Mouse (Mus musculus) layer of hippocampus, postnatal 25 days (tissue): ENCODE results near the gene Mapk1. TPM values are rescaled to one million over a fixed set of nuclear protein-coding genes. Genes with fewer than 3 reads are reported as not detected.
A peak's percentile ranks its signal among the peaks of the same experiment; 100 is the strongest.

Source experiments
- DNase-seq, 2 experiments: peaks; one replicate each; pipeline ENCODE4 v3.0.0; 2022; ENCODE audit warnings: mixed read lengths in 2 of 2, low spot score in 1 of 2; ENCODE audit errors: extremely low spot score in 1 of 2
- total RNA-seq, 2 experiments: library from RNA; stranded (reverse); gene quantifications; 2 replicates each; pipeline ENCODE4 v1.2.3; 2021

Mapk1 gene
- total RNA-seq, 2 experiments from 2014 or later: 519 to 524 TPM

DNA sequence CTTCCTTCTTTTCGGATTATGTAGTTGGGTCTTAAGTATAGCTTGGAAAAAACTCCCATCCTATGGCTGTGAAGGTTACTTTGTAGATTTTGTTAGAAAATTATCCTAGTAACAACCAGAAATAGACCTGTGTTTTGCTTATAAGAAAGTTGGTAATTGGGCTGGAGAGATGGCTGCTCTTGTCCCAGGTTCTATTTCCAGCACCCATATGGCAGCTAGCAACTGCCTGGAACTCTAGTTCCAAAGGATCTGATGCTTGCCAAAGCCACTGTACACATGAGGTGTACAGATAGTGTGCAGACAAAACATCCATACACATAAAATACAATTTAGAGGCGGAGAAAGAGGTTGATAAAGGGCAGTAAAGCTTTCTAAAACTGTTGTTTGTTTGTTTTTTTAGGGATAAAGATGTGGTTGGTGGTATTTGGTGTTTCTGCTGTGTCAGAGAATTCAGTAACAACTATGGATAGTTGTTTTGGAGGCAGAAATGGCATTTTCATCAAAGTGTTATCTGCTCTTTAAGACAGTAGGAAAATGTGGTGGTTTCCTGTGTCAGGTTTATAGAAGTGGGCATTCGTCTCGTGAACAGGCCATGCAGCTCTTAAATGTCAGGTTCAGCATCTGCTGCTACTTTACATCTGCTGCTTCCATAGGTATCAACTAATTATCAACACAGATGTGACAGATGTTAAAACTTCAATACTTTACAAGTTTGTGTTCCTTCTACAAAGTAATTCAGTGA lies 32.1 kb downstream of the Mapk1 start:
- DNase-seq: no peak

DNA sequence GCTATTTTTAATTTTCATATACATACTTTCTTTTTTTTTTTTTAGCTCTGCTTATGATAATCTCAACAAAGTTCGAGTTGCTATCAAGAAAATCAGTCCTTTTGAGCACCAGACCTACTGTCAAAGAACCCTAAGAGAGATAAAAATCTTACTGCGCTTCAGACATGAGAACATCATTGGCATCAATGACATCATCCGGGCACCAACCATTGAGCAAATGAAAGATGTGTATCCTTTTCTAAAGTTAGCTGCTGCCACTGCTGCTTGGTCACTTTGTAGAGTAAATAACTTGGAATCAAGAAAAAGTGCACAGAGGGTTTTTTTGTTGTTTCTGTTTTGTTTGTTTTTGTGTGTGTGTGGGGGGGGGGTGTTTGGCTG lies 32.7 kb downstream of the Mapk1 start:
- no peak for DNase-seq

DNA sequence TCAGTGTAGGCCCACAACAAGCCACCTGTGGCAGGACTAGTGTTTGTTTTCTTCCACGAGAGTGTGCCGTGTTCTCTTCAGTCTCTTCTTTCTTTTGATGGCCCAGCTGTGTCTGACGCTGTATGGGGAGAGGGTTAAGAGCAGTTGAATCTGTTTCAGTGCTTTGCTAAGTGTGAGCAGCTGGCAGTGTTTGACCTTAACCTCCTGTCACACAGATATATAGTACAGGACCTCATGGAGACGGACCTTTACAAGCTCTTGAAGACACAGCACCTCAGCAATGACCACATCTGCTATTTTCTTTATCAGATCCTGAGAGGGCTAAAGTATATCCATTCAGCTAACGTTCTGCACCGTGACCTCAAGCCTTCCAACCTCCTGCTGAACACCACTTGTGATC lies 34.9 kb downstream of the Mapk1 start:
- no peak for DNase-seq

DNA sequence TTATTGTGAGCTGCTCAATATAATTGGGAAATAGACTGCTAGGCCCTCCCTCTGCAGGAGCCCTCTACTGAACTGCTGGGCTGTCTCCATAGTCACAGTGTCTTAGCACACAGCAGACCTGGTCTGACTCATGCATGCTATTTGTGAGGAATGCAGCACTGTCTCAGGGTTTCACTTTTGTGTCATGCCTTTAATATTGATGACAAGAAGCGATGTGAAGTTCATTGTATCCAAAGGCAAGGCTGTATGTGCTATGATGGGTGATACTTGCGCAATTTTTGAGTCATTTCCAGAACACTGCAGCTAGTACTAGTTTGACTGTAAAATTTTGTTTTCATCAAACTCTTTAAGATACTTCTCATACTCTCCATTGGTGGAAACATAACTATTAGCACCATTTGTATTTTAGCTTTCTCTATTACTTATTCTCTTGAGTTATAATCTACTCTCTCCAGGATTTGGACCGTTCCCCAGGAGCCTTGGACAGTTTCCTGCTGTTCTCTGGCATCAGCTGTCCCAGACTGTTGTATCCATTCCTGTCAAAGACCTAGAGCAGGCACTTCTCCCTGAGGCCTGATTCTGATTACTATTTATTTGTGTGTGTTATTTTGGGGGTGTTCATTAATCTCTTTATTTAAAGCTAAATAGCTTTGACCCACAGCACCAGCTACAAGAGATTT lies 41.4 kb downstream of the Mapk1 start:
- DNase-seq: no peak

DNA sequence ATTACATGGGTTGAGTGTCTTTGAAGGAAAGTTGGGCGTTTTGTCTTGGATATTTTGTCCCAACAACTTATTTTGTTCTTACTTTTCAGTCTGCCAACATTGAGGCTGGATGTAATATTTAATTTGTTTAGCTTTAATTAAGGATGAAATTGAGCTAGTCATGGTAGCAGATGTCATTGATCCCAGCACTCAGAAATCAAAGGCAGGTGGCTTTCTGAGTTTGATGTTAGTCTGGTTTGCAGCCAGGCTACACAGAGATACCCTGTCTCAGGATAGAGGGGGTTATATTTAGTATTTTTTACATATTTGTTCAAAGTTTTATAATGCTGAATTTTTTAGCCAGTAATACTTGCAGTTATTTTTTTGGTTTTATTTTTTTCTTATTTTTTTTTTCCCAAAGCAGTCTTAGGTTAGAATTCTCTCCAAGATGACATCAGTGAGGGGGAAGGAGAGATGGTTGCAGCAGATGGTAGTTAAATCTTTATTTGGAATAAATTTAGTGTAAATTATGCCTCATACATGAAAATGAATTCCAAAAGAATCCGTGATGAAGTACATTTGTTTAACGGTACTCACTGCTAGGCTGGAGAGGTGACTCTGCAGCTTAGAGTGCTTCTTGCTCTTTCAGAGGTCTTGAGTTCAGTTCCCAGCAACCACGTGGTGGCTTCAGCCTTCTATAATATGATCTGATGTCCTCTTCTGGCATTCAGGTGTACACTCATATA lies 47.0 kb downstream of the Mapk1 start:
- no peak for DNase-seq

DNA sequence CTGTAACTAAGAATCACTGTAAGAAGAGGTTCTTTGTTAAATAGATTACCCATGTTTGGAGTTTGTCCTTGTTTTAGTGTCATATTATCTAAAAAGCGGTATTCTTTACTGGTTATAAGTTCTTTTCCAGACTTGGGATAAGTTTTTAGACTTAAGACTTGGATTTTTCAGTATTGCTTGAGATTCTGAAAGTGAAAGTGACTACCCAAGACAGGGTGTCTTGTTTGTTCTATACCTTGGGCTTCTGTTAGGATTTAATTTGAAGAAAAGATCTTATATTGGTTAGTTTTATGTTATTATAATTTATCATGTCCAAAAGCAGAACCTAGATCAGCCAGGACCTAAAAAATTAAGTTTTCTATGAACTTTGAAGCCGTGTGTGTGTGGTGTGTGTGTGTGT lies 50.6 kb downstream of the Mapk1 start:
- no peak for DNase-seq

DNA sequence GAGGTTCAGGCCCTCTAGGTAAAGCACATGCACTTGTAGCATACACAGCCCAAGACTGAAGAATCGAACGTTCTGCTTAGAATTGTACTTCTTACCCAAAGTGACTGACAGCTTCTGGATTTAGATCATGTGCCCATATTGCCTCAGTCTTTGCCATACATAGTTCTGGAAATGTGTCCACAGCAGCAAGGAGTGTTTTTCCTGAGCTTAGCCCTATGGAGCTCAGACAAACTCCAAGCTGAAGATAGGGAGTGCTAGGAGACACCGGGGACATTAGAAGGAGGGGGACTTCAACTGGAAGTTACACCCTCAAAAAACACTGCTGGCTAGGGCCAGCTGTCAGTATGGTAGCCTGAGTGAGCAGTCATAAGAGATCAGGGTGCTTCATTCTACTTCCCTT lies 57.5 kb downstream of the Mapk1 start:
- DNase-seq: no peak

DNA sequence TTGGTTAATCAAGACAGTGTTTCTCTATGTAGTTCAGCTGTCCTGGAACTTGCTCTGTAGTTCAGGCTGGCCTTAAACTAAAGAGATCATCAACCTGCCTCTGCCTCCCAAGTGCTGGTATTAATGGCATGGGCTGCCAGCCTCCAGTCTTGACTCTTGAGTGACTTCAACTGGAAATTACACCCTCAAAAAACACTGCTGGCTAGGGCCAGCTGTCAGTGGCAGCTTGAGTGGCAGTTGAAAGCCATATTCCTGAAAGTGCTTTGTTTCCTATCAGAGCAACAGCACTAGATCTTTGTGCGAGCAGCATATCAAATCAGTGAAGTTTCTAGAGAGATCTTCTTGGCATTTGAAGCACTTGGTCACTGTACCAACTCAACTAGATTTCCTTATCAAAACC lies 58.2 kb downstream of the Mapk1 start:
- no peak for DNase-seq

DNA sequence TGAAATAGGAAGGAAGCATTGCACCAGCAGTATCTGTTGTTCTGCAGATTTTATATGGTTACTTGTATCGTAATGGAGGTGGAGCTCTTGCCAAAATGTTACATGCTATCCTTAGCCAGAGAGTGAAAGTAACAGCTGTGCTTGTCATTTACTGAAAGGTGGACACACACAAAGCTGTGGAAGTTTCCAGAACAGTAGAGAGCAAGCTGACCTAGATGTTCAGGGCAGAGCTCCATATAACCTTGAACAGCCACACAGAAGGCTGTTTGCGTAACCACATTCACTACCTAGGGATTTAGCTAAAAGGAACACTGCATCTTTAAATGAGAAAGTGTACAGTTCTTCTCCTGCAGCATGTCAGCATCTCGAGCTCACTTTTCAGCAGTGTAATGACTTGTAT lies 61.1 kb downstream of the Mapk1 start:
- DNase-seq: no peak

DNA sequence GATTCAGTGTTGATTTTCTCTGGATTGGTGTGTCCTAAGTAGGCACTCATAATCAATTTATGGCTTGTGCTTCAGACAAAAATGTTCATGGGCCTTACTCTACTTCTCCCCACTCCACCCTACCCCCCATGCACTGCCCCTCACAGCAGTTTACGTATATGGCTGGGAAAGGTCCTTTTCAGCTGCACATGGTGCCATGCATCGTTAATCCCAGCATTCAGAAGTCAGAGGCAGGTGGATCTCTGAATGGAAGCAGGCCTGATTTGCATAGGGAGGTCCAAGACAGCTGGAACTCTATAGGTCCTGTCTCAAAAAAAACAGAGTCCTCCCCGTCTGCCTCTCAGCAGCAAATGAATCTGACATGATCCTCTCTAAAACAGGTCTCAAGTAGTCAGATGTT lies 62.1 kb downstream of the Mapk1 start:
- DNase-seq: no peak

DNA sequence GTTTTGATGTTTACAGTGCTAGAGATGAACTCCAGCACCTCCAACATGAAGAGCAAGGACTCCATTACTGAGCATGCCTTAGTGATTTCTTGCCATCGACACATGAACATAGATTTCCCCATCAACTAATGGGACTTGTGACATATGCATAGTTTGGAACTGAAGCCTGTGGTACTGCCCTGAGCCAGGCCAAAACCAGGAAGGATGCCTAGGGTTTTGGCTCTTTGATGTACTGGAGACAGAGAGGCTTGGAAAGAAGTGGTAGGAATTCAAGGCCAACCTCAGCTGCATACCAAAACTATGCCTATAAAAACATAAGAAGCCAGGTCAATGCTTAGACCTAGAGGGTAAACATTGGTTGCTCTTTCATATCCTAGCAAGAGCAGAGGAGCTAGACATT lies 66.7 kb downstream of the Mapk1 start:
- DNase-seq: no peak

DNA sequence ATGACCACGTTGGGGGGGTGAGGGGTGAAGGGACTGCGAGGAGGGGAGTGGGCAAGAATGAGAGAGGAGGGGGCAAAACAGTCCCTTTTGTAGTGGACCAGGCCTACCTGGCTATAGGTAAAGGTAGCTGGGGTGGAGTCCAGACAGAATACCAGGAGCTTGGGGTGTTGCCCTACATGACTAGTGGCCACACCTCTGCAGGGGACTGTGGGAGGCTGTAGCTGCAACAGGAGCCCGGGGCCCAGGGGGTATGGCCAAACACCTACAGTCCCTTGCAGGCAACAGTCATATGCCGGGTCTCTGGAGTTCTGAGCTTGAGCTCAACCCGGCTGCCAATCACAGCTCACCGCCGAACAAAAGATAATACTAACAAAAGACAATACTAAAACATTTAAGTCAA lies 68.9 kb downstream of the Mapk1 start:
- DNase-seq: no peak

DNA sequence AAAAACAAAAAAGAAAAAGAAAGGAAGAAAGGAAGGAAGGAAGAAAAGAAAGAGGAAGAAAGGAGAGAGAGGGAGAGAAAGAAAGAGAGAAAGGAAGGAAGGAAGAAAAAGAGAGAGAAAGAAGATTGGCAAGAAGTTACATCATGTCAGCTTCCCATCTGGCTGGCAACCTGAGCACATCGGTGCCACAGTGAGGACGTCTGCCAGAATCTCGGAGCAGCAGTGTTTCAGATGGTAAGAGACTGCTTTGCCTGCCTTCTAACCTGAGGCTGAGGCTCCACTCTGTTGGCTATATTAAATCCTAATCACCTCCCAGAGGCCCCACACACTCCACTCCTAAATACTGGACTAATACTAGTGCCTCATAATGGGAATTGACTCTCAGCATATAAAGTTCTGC lies 70.7 kb downstream of the Mapk1 start:
- no peak for DNase-seq

DNA sequence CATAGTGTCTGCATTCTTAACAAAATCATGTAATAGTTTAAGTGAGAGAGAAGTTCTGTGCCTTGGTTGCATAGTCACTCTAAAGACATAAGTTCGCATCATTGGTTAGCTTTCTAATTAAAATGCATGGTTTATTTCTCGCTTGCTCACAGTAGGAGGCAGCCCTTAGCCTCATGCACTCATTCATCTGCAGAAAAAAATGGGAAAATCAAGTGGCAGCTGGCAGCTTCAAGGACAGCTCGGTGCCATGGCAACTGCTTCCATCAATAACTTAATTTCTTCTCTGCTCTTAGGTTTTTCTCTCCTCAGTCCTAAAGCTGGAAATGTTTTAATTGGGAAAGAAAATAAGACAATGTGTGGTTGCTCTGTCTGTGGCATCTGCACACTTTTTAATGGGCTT lies 72.4 kb downstream of the Mapk1 start:
- DNase-seq: no peak

DNA sequence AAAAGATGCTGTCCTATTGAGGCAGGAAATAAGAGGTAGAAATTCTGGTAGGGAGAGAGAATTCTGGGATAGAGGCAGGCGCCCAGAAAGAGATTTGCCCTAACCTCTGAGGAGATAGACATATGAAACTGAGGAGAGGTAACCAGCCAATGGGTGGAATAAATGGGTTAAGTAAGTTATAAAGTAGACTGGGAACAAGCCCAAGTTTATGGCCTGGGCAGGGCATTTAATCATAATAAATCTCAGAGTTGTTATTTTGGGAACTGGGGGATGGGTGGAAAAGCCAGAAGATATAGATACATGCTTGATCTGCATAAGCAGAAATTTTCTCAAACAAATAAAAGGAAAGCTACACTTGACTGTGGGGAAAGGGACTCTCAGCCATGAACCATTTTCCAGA lies 79.2 kb downstream of the Mapk1 start:
- no peak for DNase-seq

DNA sequence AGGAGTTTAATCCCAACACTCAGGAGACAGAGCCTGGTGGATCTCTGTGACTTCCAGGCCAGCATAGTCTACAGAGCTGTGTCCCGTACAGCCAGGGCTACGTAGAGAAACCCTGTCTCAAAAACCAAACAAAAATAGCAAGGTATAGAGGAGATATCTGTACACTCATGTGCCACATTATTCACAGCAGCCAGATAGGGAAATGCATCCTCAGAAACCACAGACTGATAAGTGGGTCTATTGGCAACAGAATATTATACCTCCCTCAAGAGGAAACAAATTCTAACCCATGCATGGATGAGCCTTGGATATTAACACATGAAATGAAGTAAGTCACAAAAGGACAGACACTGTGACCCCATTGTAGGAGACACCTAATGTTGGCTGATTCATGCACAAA lies 84.4 kb downstream of the Mapk1 start:
- DNase-seq: no peak

DNA sequence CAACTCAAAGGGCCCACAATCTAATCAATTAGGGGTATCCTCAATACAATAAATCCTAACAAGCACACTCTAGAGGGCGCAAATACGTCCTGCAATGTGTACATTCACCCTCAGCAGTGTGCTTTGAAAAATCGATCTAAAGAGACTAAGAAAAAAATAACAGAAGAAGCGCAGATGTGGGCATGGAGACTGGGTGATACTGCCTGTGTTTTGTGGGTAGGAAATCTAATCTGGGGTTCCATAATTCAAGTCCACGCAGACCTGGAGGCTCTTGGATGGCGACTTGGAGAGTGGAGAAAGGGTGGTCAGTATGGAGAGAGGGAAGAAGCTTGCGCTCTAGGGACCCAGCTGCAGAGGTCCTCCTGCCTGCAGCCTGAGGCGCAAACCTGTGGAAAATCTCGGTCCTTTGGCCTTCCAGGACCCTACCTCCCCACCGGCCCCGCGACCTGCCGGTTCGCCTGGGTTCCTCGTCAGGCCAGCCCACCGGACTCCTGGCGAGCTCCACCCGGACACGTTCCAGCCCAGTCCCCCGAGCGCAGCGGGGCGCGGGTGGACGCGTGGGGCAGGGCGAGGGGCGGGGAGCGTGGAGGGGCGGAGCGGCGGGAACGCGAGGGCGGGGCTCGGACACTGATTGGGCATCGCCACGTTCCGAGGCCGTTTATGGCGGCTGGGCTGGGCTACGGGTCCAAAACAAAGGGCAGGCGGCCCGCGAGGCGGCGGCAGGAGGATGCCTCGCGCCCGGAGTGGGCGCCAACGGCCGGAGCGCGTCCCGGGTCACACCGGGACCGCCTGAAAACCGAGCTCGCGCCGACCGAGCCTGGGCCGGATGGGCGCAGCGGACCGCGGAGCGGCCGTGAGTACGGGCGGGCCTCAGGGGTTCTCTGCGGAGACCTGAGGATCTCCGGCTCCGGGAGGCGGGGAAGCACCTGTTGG lies 86.6 kb downstream of the Mapk1 start, which contains the start of gene Ypel1:
Gene Ypel1, plus strand, starts transcription at position 186 of the 933 bp plus-strand sequence.
- DNase-seq: peak; percentile 76 to 81

DNA sequence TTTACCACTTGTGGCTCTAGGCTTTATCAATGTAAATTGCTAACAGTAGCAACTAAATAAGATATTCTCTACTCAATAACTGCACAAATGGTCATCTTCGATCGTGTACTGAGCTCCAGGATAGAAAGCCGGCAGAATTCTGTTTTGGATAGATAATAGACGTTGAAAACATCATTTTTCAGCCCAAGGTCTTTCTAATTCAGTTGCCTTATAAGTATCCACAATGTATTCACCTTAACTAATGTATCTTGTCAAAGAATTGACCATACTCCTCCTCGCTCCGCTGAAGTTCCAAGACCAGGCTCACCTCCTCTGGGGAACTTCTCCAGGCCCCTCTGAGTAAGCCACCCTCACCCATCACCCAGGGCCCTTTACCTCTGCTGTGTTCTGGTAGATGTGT lies 87.5 kb downstream of the Mapk1 start:
- no peak for DNase-seq

DNA sequence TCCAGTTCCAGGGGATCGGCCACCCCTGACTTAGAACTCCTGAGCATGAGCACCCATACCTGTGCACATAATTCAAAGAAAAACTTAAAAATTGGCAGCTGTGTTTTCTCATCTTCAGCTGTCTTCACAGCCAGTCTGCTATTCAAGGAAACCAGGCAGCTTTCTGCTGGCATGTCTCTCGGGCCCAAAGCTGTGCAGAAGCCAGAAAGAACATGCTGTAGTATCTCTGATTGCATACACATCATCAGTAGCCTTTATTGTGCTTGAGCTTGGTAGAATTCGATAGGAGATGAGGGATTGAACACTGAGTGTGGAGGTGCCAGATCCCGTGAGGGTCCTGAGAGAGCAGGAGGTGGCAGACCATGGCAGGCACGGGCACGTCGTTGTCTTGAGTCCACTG lies 89.8 kb downstream of the Mapk1 start:
- no peak for DNase-seq

DNA sequence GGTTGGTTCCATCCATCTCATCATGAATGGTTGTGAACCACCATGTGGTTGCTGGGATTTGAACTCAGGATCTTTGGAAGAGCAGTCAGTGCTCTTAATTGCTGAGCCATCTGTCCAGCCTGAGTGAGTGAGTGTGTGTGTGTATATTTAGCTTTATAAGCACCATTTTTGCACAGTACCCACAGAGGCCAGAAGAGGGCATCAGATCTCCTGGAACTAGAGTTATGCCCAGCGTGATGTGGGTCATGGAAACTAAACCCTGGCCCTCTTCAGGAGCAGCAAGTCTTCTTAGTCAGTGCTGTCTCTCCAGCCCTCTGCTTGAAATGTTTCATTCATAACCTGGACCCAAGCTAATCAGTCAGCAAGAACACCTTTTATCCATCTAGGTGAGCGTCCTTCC lies 93.1 kb downstream of the Mapk1 start:
- DNase-seq: no peak

DNA sequence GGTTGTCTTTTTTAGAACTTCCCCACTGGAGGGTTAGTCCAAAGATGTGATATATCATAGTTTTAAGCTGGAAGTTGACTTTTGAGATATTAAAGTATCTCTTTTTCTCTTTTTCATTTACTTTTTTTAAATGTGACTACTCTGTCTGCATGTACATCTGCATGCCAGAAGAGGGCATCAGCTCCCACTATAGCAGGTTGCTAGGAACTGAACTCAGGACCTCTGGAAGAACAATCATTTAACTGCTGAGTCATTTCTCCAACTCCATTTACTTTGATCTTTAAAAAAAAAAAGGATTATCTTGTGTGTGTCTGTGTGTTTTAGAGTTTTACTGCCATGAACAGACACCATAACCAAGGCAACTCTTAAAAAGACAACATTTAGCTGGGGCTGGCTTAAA lies 93.7 kb downstream of the Mapk1 start:
- DNase-seq: no peak
